Mouse (Mus musculus) E14TG2a.4 (cell line): ENCODE measurements around the gene Apof.

ENCODE experiments used
- H3K27me3 ChIP-seq: 2 replicates; pipeline ENCODE4 v1.6.1; 2014; ENCODE audit warnings: low read length, control low read depth; ENCODE audit not compliant: insufficient read depth
- H3K36me3 ChIP-seq: 2 replicates; pipeline ENCODE4 v1.6.1; 2014; ENCODE audit warnings: low read length, control low read depth; ENCODE audit not compliant: insufficient read depth
- H3K4me1 ChIP-seq: replicated peaks from 2 replicates; pipeline ENCODE4 v1.6.1; 2014; ENCODE audit warnings: low read depth, low read length, control low read depth
- H3K4me3 ChIP-seq: replicated peaks from 2 replicates; pipeline ENCODE4 v1.5.1; 2014; ENCODE audit warnings: mild to moderate bottlenecking, low read length
- H3K9me3 ChIP-seq: 2 replicates; pipeline ENCODE4 v1.6.1; 2014; ENCODE audit warnings: low read length, control low read depth
- CTCF ChIP-seq: conservative IDR thresholded peaks from 2 replicates; pipeline ENCODE4 v1.5.1; 2014; ENCODE audit warnings: low read length
- NANOG ChIP-seq: IDR thresholded peaks from 2 replicates; pipeline ENCODE4 v1.6.1; 2014; ENCODE audit warnings: borderline replicate concordance, low read length, mixed read lengths
- POU5F1 ChIP-seq: IDR thresholded peaks from 2 replicates; pipeline ENCODE4 v1.6.1; 2014; ENCODE audit warnings: low read length, borderline replicate concordance

Gene Apof

GRCm38 (mm10) chr10:128231697-128232419 is 36.6 kb upstream of the Apof start, which contains the start of gene Timeless:
Gene Timeless (plus strand): TSS chr10:128232065.
- TF ChIP-seq NANOG = no peak
- no peak for TF ChIP-seq CTCF
- no peak for TF ChIP-seq POU5F1
- peaks cover 26% of the 10 kb centered on the region for H3K36me3 ChIP-seq
- H3K9me3 ChIP-seq = no peaks in the 10 kb centered on the region
- peaks cover 73% of the 10 kb centered on the region for H3K4me1 ChIP-seq
- no peaks in the 10 kb centered on the region for H3K27me3 ChIP-seq
- peak within 1 kb of the TSS; percentile 95 for H3K4me3 ChIP-seq

- peak; percentile 64 for TF ChIP-seq CTCF
- no peak for TF ChIP-seq POU5F1
- no peaks in the 10 kb centered on the region for H3K9me3 ChIP-seq
- peaks cover 68% of the 10 kb centered on the region for H3K4me1 ChIP-seq
- peak overlapping the region; percentile 95 for H3K4me3 ChIP-seq
- no peaks in the 10 kb centered on the region for H3K27me3 ChIP-seq
- peaks cover 26% of the 10 kb centered on the region for H3K36me3 ChIP-seq
These were observed 36.0 kb upstream of the Apof start for GRCm38 (mm10) chr10:128232420-128232985.

- peaks cover 69% of the 10 kb centered on the region for H3K4me1 ChIP-seq
- TF ChIP-seq CTCF (no peak), NANOG (no peak), POU5F1 (no peak)
- peaks cover 53% of the 10 kb centered on the region for H3K36me3 ChIP-seq
- no peaks in the 10 kb centered on the region for H3K9me3 ChIP-seq
- no peak overlapping the region for H3K4me3 ChIP-seq
- H3K27me3 ChIP-seq = no peaks in the 10 kb centered on the region
These were observed 32.1 kb upstream of the Apof start for GRCm38 (mm10) chr10:128236321-128236720.

GRCm38 (mm10) chr10:128237807-128238480 is 30.5 kb upstream of the Apof start:
- Histone ChIP-seq H3K4me3 (no peak overlapping the region), H3K27me3 (no peaks in the 10 kb centered on the region), H3K4me1 (peaks cover 71% of the 10 kb centered on the region), H3K36me3 (peaks cover 70% of the 10 kb centered on the region), H3K9me3 (no peaks in the 10 kb centered on the region)
- no peak for TF ChIP-seq CTCF
- no peak for TF ChIP-seq NANOG
- no peak for TF ChIP-seq POU5F1

- no peak overlapping the region for H3K4me3 ChIP-seq
- peaks cover 71% of the 10 kb centered on the region for H3K4me1 ChIP-seq
- no peaks in the 10 kb centered on the region for H3K27me3 ChIP-seq
- peaks cover 76% of the 10 kb centered on the region for H3K36me3 ChIP-seq
- H3K9me3 ChIP-seq = no peaks in the 10 kb centered on the region
- TF ChIP-seq NANOG = no peak
- TF ChIP-seq POU5F1 = no peak
- TF ChIP-seq CTCF = no peak
These were observed 29.3 kb upstream of the Apof start for GRCm38 (mm10) chr10:128239140-128239539.

GRCm38 (mm10) chr10:128240131-128240530 is 28.3 kb upstream of the Apof start:
- no peaks in the 10 kb centered on the region for H3K9me3 ChIP-seq
- no peak for TF ChIP-seq POU5F1
- TF ChIP-seq NANOG = no peak
- no peak for TF ChIP-seq CTCF
- H3K4me3 ChIP-seq = no peak overlapping the region

GRCm38 (mm10) chr10:128243252-128243651 is 25.2 kb upstream of the Apof start:
- Histone ChIP-seq H3K4me1 (peaks cover 81% of the 10 kb centered on the region), H3K4me3 (no peak overlapping the region), H3K36me3 (peaks cover 94% of the 10 kb centered on the region), H3K9me3 (no peaks in the 10 kb centered on the region), H3K27me3 (no peaks in the 10 kb centered on the region)
- TF ChIP-seq CTCF (no peak), POU5F1 (no peak), NANOG (no peak)

More at GRCm38 (mm10) chr10:128240131-128240530, 28.3 kb upstream of the Apof start:
- peaks cover 71% of the 10 kb centered on the region for H3K4me1 ChIP-seq
- peaks cover 77% of the 10 kb centered on the region for H3K36me3 ChIP-seq
- no peaks in the 10 kb centered on the region for H3K27me3 ChIP-seq

GRCm38 (mm10) chr10:128244121-128244520 is 24.4 kb upstream of the Apof start:
- Histone ChIP-seq H3K9me3 (no peaks in the 10 kb centered on the region), H3K36me3 (peaks cover 100% of the 10 kb centered on the region), H3K27me3 (no peaks in the 10 kb centered on the region)

More at GRCm38 (mm10) chr10:128244121-128244520, 24.4 kb upstream of the Apof start:
- Histone ChIP-seq H3K4me1 (peaks cover 83% of the 10 kb centered on the region), H3K4me3 (no peak overlapping the region)
- TF ChIP-seq NANOG = no peak
- TF ChIP-seq POU5F1 = no peak
- no peak; the same call in 1 of the 2 replicates for TF ChIP-seq CTCF
